Mouse (Mus musculus) lung, adult 2 months (tissue): ENCODE measurements around the gene Exoc2. TPM values are rescaled to one million over a fixed set of nuclear protein-coding genes. Genes with fewer than 3 reads are reported as not detected.

Experiments used
- DNase-seq: peaks from one replicate; pipeline ENCODE4 v3.0.0; 2022
- H3K4me1 ChIP-seq: fragments of 200-500 bp; 2 replicates; pipeline ENCODE4 v1.6.1; 2011; ENCODE audit warnings: low read length; ENCODE audit not compliant: control insufficient read depth, insufficient read depth
- H3K4me3 ChIP-seq: fragments of 200-500 bp; replicated peaks from 2 replicates; pipeline ENCODE3; 2011; ENCODE audit warnings: low read depth, mild to moderate bottlenecking, control low read depth, low read length; ENCODE audit errors: extremely low read depth
- CTCF ChIP-seq: fragments of 200-500 bp; IDR thresholded peaks from 2 replicates; pipeline ENCODE4 v1.5.1; 2011; ENCODE audit warnings: mild to moderate bottlenecking, low read length, control low read depth; ENCODE audit not compliant: insufficient read depth
- POLR2A ChIP-seq: fragments of 200-500 bp; IDR thresholded peaks from 2 replicates; pipeline ENCODE4 v1.6.1; 2011; ENCODE audit warnings: low read depth, mild to moderate bottlenecking, control low read depth, low read length, borderline replicate concordance; ENCODE audit errors: extremely low read depth
- WGBS: fragments of 180-500 bp; shearing (Covaris S2); methylation state at CpG from one replicate; pipeline ENCODE4 v1.1.7; 2018; 5-methylcytosine and 5-hydroxymethylcytosine counted together
- polyA plus RNA-seq: library from polyadenylated mRNA; depleted of rRNA; stranded (reverse); fragments of >200 nt; gene quantifications from 2 replicates; pipeline ENCODE4 v1.2.3, GENCODE M21; 2012

Exoc2 gene
- polyA plus RNA-seq, 1 experiment, result 12.4 TPM

DNA sequence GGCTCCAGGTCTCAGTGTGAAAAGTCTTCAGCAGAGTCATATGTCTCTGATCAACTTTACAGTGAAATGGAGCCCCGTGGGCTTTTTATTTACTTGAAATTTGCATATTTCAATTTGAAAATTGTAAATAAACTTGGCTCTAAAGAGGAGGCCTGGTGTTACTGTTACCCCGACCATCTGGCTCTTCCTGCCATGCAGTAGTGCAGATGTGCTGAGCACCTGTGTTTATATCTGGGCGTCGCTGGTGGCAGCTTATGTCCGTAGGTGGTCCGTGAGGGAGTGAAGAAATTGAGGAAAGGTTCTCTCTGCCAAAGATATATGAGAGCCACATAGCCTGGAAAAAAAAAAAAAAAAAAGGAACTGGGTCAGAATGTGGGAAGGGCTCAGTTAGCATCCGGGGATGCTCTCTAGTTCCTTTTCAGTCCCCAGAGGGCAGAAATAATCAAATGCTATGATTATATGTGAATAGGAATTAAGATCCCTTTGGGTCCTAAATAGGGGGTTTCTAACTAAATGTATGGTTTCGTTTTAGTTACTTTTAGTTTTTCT lies 2.7 kb upstream of the Exoc2 start:
- DNase-seq, result no peak
- TF ChIP-seq POLR2A (no peak), CTCF (no peak)
- Histone ChIP-seq H3K4me3 (no peak overlapping the region), H3K4me1 (no peaks in the 10 kb centered on the region; the same call in 1 of the 2 replicates)
- WGBS, result 45% methylated on average over 8 of the region's 8 CpGs

DNA sequence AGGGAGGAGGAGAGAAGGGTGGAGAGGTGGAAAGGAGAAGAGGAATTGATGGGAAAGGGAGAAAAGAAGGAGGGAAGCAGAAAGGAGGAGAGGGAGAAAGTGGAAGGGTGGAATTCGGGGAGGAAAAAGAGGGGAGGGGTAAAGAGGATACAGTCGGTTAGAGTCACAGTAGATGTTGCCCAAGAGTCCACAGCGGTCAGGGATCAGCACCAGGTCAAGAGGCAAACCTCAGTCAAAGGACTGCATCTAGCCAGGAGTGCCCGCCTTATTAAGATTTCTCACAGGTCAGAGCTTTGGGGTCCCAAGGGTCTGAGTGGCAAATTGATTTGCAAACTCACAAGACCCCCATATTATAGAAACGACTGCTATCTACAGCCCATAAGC lies 346 bp upstream of the Exoc2 start:
- Histone ChIP-seq H3K4me3 (peak overlapping the region; percentile 69), H3K4me1 (peaks cover 2% of the 10 kb centered on the region)
- no peak for DNase-seq
- WGBS, result 21% methylated on average over 5 of the region's 5 CpGs
- TF ChIP-seq POLR2A (no peak), CTCF (no peak)

DNA sequence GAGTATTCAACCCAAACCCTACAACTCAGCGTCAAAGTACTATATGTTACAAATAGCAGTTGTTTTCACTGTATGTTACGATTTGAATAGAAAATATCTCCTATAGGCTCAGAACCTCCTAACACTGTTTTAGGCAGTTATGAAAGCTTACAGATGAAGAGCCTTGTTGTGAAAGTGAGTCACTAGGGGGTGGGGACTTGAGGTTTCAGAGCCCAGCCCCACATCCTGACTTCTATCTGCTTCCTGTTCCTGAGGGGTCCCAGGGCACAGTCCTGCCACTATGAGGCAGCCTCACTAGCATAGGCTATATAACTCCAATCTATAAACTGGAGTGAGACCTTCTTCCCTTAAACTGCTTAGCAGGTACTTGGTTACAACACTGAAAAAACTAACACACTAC lies 1.8 kb downstream of the Exoc2 start:
- H3K4me1 ChIP-seq, result peaks cover 5% of the 10 kb centered on the region
- H3K4me3 ChIP-seq, result no peak overlapping the region
- WGBS, result 67% methylated on average over 2 of the region's 2 CpGs
- TF ChIP-seq POLR2A (no peak), CTCF (no peak)
- no peak for DNase-seq

DNA sequence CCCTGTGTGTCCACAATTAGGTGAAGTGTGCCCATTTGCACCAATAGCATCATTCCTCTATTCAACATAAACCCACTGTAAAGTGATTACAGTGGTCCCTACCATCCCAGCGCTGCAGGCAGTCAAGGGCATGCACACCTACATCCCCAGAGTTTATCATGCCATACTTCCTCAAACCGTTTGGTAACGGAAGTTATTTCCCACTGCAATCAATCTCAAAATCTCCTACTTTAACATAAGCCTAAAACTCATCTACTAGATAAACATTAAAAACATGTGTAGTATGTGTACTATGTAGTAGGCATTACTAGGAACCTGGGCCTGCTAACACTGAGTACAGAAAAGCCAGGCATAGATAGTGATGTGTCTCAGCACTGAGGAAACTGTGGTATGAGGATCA lies 2.8 kb downstream of the Exoc2 start:
- H3K4me3 ChIP-seq, result no peak overlapping the region
- H3K4me1 ChIP-seq, result peaks cover 9% of the 10 kb centered on the region
- 54% methylated on average over 3 of the region's 3 CpGs for WGBS
- no peak for DNase-seq
- TF ChIP-seq POLR2A, result no peak
- no peak for TF ChIP-seq CTCF

DNA sequence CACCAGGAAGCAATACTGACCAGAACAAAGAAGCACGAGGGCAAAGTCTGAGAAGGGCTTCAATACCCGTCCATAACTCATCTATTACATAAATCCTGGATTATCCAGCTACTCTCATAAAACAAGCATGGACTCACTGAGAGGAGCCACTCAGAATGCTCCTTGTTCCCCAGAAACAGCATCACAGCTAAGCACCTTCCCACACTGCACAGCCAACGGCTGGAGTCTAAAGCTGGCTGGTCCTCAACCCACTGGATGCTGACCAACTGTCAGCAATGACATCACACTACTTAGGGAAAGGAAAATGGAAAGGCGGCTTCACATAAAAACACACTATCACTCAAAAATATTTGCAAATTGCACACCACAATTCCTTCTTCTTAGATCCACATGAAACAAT lies 5.6 kb downstream of the Exoc2 start:
- DNase-seq, result no peak
- WGBS, result 37% methylated on average over 4 of the region's 4 CpGs
- H3K4me3 ChIP-seq, result no peak overlapping the region
- TF ChIP-seq POLR2A, result no peak
- TF ChIP-seq CTCF, result no peak
- peaks cover 9% of the 10 kb centered on the region for H3K4me1 ChIP-seq

DNA sequence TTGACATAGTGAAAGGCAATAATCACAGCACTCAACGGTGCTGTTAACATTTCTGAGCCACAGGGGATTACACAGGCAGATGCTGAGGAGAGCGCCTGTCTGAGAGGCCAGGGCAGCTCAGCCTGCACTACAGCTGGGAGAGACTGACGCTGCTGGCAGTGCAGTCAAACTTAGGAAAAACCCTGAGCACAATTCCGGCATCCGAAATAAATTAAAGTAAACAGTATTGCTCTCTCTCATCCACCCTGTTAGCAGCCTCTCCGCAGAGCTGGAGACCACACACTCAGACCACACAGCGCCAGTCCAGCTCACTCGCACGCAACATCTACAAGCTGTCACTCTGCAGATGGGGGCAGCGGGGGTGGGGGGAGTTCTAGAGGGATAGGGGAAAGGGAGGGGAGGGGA lies 7.4 kb downstream of the Exoc2 start:
- Histone ChIP-seq H3K4me1 (peaks cover 9% of the 10 kb centered on the region), H3K4me3 (no peak overlapping the region)
- DNase-seq, result no peak
- TF ChIP-seq CTCF (no peak), POLR2A (no peak)
- WGBS, result 39% methylated on average over 10 of the region's 10 CpGs

DNA sequence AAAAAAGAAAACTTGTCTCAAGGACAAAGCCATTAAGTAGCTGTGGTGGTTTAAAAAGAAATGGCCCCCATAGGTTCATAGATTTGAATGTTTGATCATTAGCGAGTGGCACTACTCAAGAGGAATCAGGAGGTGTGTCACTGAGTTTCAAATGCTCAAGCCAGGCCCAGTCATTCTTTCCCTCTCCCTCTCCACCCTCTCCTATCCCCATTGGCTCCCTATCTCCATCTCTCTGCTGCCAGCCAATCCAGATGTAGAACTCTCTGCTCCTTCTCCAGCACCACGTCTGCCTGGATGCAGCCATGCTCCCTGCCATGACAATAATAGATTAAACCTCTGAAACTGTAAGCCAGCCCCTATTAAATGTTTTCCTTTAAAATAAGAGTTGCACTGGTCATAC lies 12.0 kb downstream of the Exoc2 start:
- TF ChIP-seq POLR2A (no peak), CTCF (no peak)
- no peak for DNase-seq
- Histone ChIP-seq H3K4me3 (no peak overlapping the region), H3K4me1 (peaks cover 3% of the 10 kb centered on the region)
- 58% methylated on average over 2 of the region's 2 CpGs for whole genome bisulfite sequencing

DNA sequence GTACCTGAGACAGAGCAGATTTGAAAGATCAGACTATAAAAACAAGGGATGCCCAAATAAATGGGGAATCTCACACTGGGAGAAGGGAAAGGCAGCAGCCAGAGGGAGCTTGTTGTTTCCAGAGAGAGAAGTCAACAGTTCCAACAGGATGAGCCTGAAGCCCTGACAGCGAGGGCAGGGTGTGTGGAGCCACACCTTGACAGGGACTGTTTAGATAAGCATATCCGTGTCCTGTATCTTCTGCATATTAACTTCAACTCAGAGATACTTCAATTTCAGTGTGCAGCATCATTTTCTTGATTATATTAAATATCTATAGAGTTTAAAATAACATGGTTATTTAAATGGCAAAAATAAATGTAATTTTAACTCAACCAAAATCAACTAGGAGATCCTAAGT lies 13.2 kb downstream of the Exoc2 start:
- 62% methylated on average over 2 of the region's 2 CpGs for whole genome bisulfite sequencing
- Histone ChIP-seq H3K4me3 (no peak overlapping the region), H3K4me1 (peaks cover 2% of the 10 kb centered on the region)
- DNase-seq, result no peak
- no peak for TF ChIP-seq POLR2A
- no peak for TF ChIP-seq CTCF

DNA sequence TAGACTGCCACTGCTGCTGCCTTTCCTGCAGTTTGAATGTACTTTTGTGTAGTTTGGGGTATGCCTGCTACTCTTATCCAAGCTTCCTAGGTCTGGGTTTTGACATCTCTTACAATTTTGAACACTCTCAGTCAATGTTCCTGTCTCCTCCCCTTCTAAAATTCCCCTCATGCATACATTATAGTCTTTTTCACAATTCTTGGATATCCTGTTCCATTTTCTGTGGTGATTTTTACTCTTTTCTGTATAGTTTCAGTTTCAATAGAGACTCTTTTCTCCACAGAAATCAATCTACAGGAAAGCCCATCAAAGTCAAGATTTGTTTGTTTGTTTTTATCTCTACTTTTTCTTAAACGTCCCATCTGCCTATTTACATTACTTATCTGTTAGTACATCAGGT lies 20.3 kb downstream of the Exoc2 start:
- no peak for DNase-seq
- H3K4me3 ChIP-seq, result no peak overlapping the region
- no peak for TF ChIP-seq CTCF
- no peak for TF ChIP-seq POLR2A
- peaks cover 2% of the 10 kb centered on the region for H3K4me1 ChIP-seq
- WGBS, result 3% methylated on average over 1 of the region's 1 CpGs

DNA sequence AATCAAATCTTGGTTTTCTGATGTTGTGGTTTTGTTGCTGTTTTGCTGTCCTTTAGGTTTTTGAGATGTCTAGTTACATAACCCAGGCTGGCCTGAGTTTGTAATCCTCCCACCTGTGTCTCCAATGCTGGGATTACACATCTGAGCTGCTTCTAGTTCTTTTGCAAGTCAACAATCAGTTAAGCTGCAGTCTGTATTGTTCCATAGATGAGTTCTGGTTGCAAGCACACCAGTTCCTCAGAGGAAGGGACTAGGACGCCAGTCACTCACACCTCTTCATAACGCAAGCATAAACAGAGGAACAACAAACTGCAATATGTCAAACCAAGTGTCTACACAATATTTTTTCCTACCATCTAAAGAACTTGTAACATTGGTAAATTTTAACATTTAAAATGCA lies 21.8 kb downstream of the Exoc2 start:
- no peak for TF ChIP-seq CTCF
- TF ChIP-seq POLR2A, result no peak
- no peak overlapping the region for H3K4me3 ChIP-seq
- 76% methylated on average over 2 of the region's 2 CpGs for WGBS
- no peak for DNase-seq
- H3K4me1 ChIP-seq, result peaks cover 6% of the 10 kb centered on the region
